Mouse (Mus musculus) ES-Bruce4 (cell line): ENCODE results near the gene Sult5a1. TPM values are rescaled to one million over a fixed set of nuclear protein-coding genes. Genes with fewer than 3 reads are reported as not detected.
"Not testable (repeated sequence)": the region's sequence is repeated elsewhere in the genome, so short reads cannot be mapped to it uniquely, and the experiment has no call there.

Experiments
- H3K27ac ChIP-seq: 2 replicates; pipeline ENCODE4 v1.5.1; 2012; ENCODE audit warnings: low read length, inconsistent platforms; ENCODE audit not compliant: insufficient read depth
- H3K27me3 ChIP-seq: 2 replicates; pipeline ENCODE4 v1.6.1; 2012; ENCODE audit warnings: mild to moderate bottlenecking, low read length, inconsistent platforms; ENCODE audit not compliant: control insufficient read depth, poor library complexity, insufficient read depth, severe bottlenecking
- H3K36me3 ChIP-seq: 2 replicates; pipeline ENCODE4 v1.6.1; 2012; ENCODE audit warnings: inconsistent platforms, mild to moderate bottlenecking, low read length, moderate library complexity; ENCODE audit not compliant: control insufficient read depth, poor library complexity, insufficient read depth, severe bottlenecking
- H3K4me1 ChIP-seq: one replicate; pipeline ENCODE4 v1.8.1; 2011; ENCODE audit warnings: low read length; ENCODE audit not compliant: control insufficient read depth, insufficient read depth
- H3K4me3 ChIP-seq: 2 replicates; pipeline ENCODE4 v1.5.1; 2011; ENCODE audit warnings: low read depth, mild to moderate bottlenecking, low read length
- H3K9ac ChIP-seq: 2 replicates; pipeline ENCODE4 v1.6.1; 2012; ENCODE audit warnings: low read depth, mild to moderate bottlenecking, inconsistent platforms; ENCODE audit not compliant: poor library complexity, severe bottlenecking
- H3K9me3 ChIP-seq: replicated peaks from 2 replicates; pipeline ENCODE4 v1.6.1; 2012; ENCODE audit warnings: mild to moderate bottlenecking, low read length, inconsistent platforms; ENCODE audit not compliant: control insufficient read depth, poor library complexity, insufficient read depth, severe bottlenecking
- CTCF ChIP-seq: IDR thresholded peaks from one replicate; pipeline ENCODE4 v1.8.1; 2011; ENCODE audit warnings: low read depth, low read length
- EP300 ChIP-seq: IDR thresholded peaks from 2 replicates; pipeline ENCODE4 v1.6.1; 2011; ENCODE audit warnings: low read depth, low read length; ENCODE audit not compliant: insufficient read depth
- POLR2A ChIP-seq: IDR thresholded peaks from one replicate; pipeline ENCODE4 v1.8.1; 2011; ENCODE audit warnings: low read length; ENCODE audit not compliant: insufficient read depth
- polyA plus RNA-seq: library from polyadenylated mRNA; stranded (reverse); fragments of >200 nt; gene quantifications from 2 replicates; pipeline ENCODE4 v1.2.4, GENCODE M21; 2011; ENCODE audit warnings: low read depth; ENCODE audit not compliant: missing spikeins, insufficient read depth, insufficient read length

Sult5a1 gene
- 2.2 and 2.9 TPM in 2 replicates for polyA plus RNA-seq

DNA sequence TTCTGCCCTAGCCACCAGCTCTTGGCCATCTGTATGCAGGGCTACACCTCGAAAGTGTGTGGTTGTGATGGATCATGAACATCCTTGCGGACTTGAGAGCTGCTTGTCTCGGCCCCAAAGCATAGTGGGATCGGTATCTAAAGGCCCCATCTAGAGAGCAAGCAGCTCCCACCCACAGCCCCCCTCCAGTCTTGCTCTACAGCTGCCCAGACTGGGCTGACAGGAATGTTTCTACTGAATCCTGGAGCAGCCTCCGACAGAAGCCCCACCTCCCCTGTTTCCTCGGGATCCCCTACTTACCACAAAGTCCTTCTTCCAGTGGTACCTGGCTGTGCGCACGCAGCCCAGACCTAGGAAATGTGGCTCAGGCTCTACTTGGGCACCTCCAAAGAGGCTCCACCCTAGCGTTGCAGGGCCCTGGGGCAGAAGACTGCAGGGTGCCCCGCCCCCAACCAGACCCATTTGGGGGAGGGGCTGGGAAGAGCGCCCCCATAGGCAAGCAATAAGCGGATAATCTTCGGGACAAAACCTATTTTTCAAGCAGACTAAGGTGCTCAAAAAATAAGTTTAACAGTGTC lies at the start of gene Sult5a1:
Gene Sult5a1, minus strand, starts transcription at position 428 of the 578 bp plus-strand sequence.
- no peak within 1 kb of the TSS for H3K9ac ChIP-seq
- no peaks in the 10 kb centered on the region for H3K27me3 ChIP-seq
- no peaks in the 10 kb centered on the region for H3K9me3 ChIP-seq
- H3K4me3 ChIP-seq, result no peak within 1 kb of the TSS
- no peak for TF ChIP-seq POLR2A
- TF ChIP-seq CTCF, result no peak
- TF ChIP-seq EP300, result no peak
- H3K27ac ChIP-seq, result no peak within 1 kb of the TSS
- H3K4me1 ChIP-seq, result no peaks in the 10 kb centered on the region
- no peaks in the 10 kb centered on the region for H3K36me3 ChIP-seq

DNA sequence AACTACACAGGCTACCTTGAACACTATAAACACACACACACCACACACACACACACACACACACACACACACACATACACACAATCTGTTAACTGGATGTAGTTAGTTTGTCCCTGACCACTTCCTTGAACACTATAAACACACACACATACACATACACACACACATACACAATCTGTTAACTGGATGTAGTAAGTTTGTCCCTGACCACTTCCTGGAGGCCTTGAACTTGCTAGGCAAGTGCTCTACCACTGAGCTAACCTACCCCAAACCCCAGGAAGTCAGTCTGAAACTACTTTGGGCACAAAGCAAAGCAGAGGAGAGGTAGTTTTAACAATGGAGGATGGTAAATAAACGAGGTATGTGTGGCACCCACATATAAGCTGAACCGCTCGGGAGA lies 45.5 kb upstream of the Sult5a1 start:
- H3K27ac ChIP-seq, result no peak overlapping the region
- H3K27me3 ChIP-seq, result no peaks in the 10 kb centered on the region
- H3K9ac ChIP-seq, result no peak overlapping the region
- no peaks in the 10 kb centered on the region for H3K9me3 ChIP-seq
- TF ChIP-seq POLR2A (no peak), EP300 (no peak), CTCF (no peak)
- no peaks in the 10 kb centered on the region for H3K4me1 ChIP-seq
- no peak overlapping the region for H3K4me3 ChIP-seq
- peaks cover 11% of the 10 kb centered on the region; the same call in 1 of the 2 replicates for H3K36me3 ChIP-seq

GRCm38 (mm10) chr8:123202288-123202687 lies 44.2 kb upstream of the Sult5a1 start:
- H3K4me3 ChIP-seq, result no peak overlapping the region
- H3K36me3 ChIP-seq, result peaks cover 11% of the 10 kb centered on the region; the same call in 1 of the 2 replicates
- no peak overlapping the region for H3K9ac ChIP-seq
- no peaks in the 10 kb centered on the region for H3K27me3 ChIP-seq
- no peak overlapping the region for H3K27ac ChIP-seq
- no peak for TF ChIP-seq EP300
- peak; percentile 47 for TF ChIP-seq CTCF
- no peaks in the 10 kb centered on the region for H3K9me3 ChIP-seq
- no peaks in the 10 kb centered on the region for H3K4me1 ChIP-seq

DNA sequence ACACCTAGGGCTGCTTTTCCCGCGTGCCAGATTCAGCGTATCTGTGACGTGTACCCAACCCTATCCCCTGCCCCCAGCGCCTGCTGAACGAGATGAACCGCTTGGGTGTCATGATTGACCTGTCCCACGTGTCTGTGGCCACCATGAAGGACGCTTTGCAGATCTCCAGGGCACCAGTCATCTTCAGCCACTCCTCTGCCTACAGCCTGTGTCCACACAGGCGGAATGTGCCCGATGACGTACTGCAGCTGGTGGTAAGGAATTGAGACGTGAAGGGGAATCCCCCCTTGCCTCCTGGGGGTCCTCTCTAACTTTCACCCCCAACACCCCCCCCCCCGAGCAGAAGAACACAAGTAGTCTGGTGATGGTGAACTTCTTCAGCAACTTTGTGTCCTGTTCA lies 41.7 kb upstream of the Sult5a1 start:
- Histone ChIP-seq H3K4me1 (peaks cover 2% of the 10 kb centered on the region), H3K9ac (no peak overlapping the region), H3K9me3 (no peaks in the 10 kb centered on the region), H3K27ac (no peak overlapping the region), H3K4me3 (no peak overlapping the region), H3K27me3 (no peaks in the 10 kb centered on the region), H3K36me3 (0 out of 2 replicates have a peak, but pooled peaks cover 2% of the 10 kb centered on the region)
- TF ChIP-seq EP300, result no peak
- no peak for TF ChIP-seq CTCF

DNA sequence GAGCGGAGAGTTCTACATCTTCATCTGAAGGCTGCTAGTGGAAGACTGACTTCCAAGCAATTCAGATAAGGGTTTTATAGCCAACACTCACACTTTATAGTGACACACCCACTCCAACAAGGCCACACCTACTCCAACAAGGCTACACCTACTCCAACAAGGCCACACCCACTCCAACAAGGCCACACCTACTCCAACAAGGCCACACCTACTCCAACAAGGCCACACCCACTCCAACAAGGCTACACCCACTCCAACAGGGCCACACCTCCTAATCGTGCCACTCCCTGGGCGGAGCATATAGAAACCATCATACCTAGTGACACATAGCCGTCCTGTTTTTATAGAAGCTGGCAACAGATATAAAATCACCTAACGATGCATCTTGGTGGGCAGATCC lies 38.9 kb upstream of the Sult5a1 start:
- not testable (repeated sequence) for H3K9ac ChIP-seq, H3K27me3 ChIP-seq, H3K4me3 ChIP-seq, H3K27ac ChIP-seq, H3K36me3 ChIP-seq, H3K9me3 ChIP-seq, H3K4me1 ChIP-seq

DNA sequence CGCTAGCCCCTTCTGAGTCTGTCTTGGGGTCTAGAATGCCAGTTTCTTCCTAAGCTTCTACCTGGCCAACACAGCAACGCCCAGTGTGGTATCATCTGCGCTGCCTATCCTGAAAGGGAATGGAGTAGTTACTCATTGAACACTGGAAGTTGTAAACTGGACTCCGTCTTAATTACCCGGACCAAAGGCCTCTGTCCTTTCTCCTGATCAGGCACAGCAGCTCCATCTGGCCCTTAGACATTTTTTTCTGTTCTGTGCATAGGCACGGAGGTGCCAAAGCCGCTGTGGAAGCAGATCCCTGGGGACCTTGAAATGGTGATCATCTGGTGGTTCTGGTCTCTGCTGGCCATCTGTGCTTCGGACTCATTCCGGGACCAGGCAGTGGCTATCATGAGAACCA lies 35.7 kb upstream of the Sult5a1 start:
- no peaks in the 10 kb centered on the region for H3K27me3 ChIP-seq
- no peak overlapping the region for H3K4me3 ChIP-seq
- TF ChIP-seq POLR2A, result no peak
- no peak for TF ChIP-seq EP300
- no peak for TF ChIP-seq CTCF
- H3K4me1 ChIP-seq, result peaks cover 3% of the 10 kb centered on the region
- H3K9me3 ChIP-seq, result no peaks in the 10 kb centered on the region
- H3K36me3 ChIP-seq, result no peaks in the 10 kb centered on the region
- no peak overlapping the region for H3K9ac ChIP-seq
- no peak overlapping the region for H3K27ac ChIP-seq
